Mouse (Mus musculus) G1E (cell line): ENCODE data around the gene Mcur1.

ENCODE experiments used
- CTCF ChIP-seq: IDR thresholded peaks from 2 replicates; pipeline ENCODE4 v1.5.1; 2012; ENCODE audit warnings: low read depth, low read length, inconsistent platforms, mixed read lengths
- GATA1 ChIP-seq: IDR thresholded peaks from 2 replicates; pipeline ENCODE4 v1.6.1; 2012; ENCODE audit warnings: borderline replicate concordance, low read length, inconsistent platforms, mixed read lengths
- POLR2AphosphoS5 ChIP-seq: IDR thresholded peaks from 2 replicates; pipeline ENCODE4 v1.6.1; 2012; ENCODE audit warnings: low read depth, low read length, inconsistent platforms; ENCODE audit not compliant: insufficient replicate concordance
- TAL1 ChIP-seq: conservative IDR thresholded peaks from 2 replicates; pipeline ENCODE4 v1.6.1; 2012; ENCODE audit warnings: low read depth, low read length, inconsistent platforms, mixed read lengths

GRCm38 (mm10) chr13:43505798-43506197 lies 54.2 kb downstream of the Mcur1 start:
- TF ChIP-seq CTCF (no peak), GATA1 (no peak), POLR2AphosphoS5 (no peak), TAL1 (no peak)
